Mouse (Mus musculus) midbrain, embryonic 12.5 days (tissue): Measurements from ENCODE around the gene Tcte1. TPM values are rescaled to one million over a fixed set of nuclear protein-coding genes. Genes with fewer than 3 reads are reported as not detected.

ENCODE experiments used
- ATAC-seq: fragments of 200-750 bp; cut with Nextera tagmentation; 2 replicates; pipeline ENCODE4 v1.8.0; 2017; ENCODE audit warnings: low read depth, moderate TSS enrichment, moderate library complexity; ENCODE audit not compliant: low FRiP score
- H3K27ac ChIP-seq: fragments of 300-500 bp; sonication (generic); replicated peaks from 2 replicates; pipeline ENCODE4 v1.5.1; 2016; ENCODE audit warnings: mild to moderate bottlenecking
- H3K27me3 ChIP-seq: fragments of 300-500 bp; sonication (generic); 2 replicates; pipeline ENCODE4 v1.6.1; 2016; ENCODE audit warnings: mild to moderate bottlenecking
- H3K36me3 ChIP-seq: fragments of 300-500 bp; sonication (generic); 2 replicates; pipeline ENCODE4 v1.6.1; 2016
- H3K4me1 ChIP-seq: fragments of 300-500 bp; sonication (generic); 2 replicates; pipeline ENCODE4 v1.6.1; 2016
- H3K4me2 ChIP-seq: fragments of 300-500 bp; sonication (generic); replicated peaks from 2 replicates; pipeline ENCODE4 v1.6.1; 2016; ENCODE audit warnings: mild to moderate bottlenecking, moderate library complexity
- H3K4me3 ChIP-seq: fragments of 300-500 bp; sonication (generic); 2 replicates; pipeline ENCODE4 v1.5.1; 2016; ENCODE audit warnings: mild to moderate bottlenecking
- H3K9ac ChIP-seq: fragments of 300-500 bp; sonication (generic); replicated peaks from 2 replicates; pipeline ENCODE4 v1.6.1; 2016; ENCODE audit warnings: mild to moderate bottlenecking, moderate library complexity
- H3K9me3 ChIP-seq: fragments of 300-500 bp; sonication (generic); 2 replicates; pipeline ENCODE4 v1.6.1; 2016; ENCODE audit warnings: mild to moderate bottlenecking
- WGBS: fragments of 180-500 bp; shearing (Covaris S2); methylation state at CpG from one replicate; pipeline ENCODE4 v1.1.7; 2016; 5-methylcytosine and 5-hydroxymethylcytosine counted together
- polyA plus RNA-seq: library from polyadenylated mRNA; unstranded; fragments of >200 nt; fragmentation: Nextera tagmentation; extraction: Ambion mirVana; gene quantifications from 2 replicates; pipeline ENCODE4 v1.2.1, GENCODE M21; 2016

Tcte1 gene
- polyA plus RNA-seq, 1 experiment from 2014 or later = 1.8 TPM

DNA sequence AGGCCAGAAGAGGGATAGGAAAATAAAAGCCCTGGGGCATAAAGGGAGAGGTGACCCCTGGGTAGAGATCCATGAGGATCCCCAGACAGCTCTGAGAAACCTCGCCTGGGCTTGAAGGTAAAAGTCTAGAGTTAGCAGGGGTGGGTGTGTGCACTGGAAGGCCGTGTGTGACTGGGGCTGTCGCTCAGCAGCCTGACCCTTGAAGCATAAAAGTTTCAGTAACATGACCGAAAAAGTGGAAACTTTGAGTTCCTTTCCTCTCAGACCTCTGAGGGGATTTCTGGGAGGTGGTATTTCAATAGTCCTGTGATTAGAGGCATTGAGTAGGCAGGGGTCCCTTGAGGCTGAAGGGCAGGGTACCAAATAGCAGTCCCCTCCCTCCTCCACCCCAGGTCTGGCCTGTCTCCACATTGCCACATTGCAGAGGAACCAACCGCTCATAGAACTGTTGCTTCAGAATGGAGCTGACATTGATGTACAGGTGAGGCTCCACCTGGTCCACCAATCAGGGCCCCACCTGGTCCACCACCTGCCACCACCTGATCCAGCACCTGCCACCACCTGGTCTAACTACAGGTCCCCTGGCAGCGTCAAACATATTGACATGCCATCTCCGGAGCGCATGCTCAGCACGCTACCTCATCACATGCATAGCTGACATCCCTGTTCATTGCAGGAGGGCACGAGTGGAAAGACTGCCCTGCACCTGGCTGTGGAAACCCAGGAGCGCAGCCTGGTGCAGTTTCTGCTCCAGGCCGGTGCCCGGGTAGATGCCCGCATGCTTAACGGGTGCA lies 36.7 kb downstream of the Tcte1 start:
- no peaks in the 10 kb centered on the region for H3K36me3 ChIP-seq
- peaks cover 26% of the 10 kb centered on the region for H3K27me3 ChIP-seq
- no peak overlapping the region for H3K4me3 ChIP-seq
- no peak overlapping the region for H3K4me2 ChIP-seq
- ATAC-seq = no peak
- H3K9ac ChIP-seq = no peak overlapping the region
- 87% methylated on average over 15 of the region's 15 CpGs for WGBS
- no peaks in the 10 kb centered on the region for H3K9me3 ChIP-seq
- peaks cover 30% of the 10 kb centered on the region for H3K4me1 ChIP-seq
- no peak overlapping the region for H3K27ac ChIP-seq

DNA sequence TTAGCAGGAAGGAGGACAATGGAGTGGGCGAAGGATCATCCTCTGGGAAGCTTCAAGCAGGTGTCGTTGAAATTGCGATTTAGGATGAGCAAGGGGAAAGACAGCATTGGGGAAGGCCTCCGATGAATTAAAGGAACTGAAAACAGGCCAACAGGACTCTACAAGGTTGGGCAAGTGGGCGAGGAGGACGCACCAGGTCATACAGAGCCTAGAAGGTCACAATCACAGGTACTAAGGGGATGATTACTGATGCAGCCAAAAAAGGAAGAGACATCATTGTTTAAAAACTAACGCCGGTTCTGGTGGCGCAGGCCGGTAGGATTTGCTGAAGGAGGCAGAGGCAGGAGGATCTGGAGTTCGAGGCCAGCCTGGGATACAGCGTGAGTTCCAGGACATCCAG lies 40.0 kb downstream of the Tcte1 start:
- Histone ChIP-seq H3K9ac (no peak overlapping the region), H3K27ac (no peak overlapping the region), H3K4me2 (peak overlapping the region; percentile 97), H3K9me3 (no peaks in the 10 kb centered on the region), H3K4me3 (peak overlapping the region; percentile 73; the same call in 1 of the 2 replicates), H3K4me1 (peaks cover 20% of the 10 kb centered on the region), H3K36me3 (peaks cover 27% of the 10 kb centered on the region), H3K27me3 (0 out of 2 replicates have a peak, but pooled peaks cover 8% of the 10 kb centered on the region)
- 81% methylated on average over 12 of the region's 12 CpGs for WGBS
- no peak for ATAC-seq

DNA sequence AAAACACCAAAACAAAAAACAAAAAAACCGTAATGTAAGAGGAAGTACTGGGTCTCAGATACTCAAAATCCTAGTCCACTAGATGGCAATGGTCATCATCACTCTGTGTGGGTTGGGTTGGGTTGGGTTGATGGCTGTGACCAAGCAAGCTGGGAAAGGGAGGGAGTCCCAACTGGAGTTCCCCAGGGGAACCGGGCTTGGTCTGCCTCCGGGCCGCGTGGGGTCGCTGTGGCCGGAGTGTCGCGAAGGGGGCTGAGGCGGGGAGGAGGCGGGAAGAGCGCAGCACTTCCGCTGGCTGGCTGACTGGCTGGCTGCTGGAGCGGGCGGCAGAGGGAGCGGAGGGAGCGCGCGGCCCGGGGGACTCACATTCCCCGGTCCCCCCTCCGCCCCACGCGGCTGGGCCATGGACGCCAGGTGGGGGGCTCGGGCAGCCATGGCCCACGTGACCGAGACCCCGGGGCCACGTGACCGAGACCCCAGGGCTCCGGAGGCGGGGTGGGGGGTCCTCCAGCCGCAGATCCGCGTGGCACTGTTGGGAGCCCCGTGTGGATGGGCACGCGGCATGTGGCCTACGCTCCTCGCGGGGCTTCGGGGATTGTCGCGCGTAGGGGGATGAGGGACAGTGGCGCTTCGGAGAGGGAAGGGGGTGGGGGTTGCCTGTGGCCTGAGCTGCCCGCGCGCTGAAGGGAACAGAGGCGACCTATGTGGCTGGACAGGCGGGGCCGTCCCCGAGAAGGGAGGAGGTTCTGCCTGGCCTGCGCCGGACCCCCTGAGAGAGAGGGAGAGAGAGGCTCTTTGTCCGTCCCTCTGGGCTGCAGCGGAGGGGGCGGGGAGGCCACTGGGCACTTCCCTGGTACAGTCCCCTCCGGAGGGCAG lies 40.7 kb downstream of the Tcte1 start, which contains the start of gene Slc35b2:
Gene Slc35b2, plus strand, starts transcription at position 220 of the 876 bp plus-strand sequence.
- peak within 1 kb of the TSS; percentile 85 for H3K27ac ChIP-seq
- peaks cover 34% of the 10 kb centered on the region for H3K36me3 ChIP-seq
- H3K9ac ChIP-seq = peak within 1 kb of the TSS; percentile 85
- 1% methylated on average over 48 of the region's 61 CpGs for WGBS
- H3K4me2 ChIP-seq = peak within 1 kb of the TSS; percentile 97
- peaks cover 26% of the 10 kb centered on the region for H3K4me1 ChIP-seq
- H3K27me3 ChIP-seq = 0 out of 2 replicates have a peak, but pooled peaks cover 1% of the 10 kb centered on the region
- ATAC-seq = peak; percentile 87
- H3K9me3 ChIP-seq = no peaks in the 10 kb centered on the region
- peak within 1 kb of the TSS; percentile 73 for H3K4me3 ChIP-seq

DNA sequence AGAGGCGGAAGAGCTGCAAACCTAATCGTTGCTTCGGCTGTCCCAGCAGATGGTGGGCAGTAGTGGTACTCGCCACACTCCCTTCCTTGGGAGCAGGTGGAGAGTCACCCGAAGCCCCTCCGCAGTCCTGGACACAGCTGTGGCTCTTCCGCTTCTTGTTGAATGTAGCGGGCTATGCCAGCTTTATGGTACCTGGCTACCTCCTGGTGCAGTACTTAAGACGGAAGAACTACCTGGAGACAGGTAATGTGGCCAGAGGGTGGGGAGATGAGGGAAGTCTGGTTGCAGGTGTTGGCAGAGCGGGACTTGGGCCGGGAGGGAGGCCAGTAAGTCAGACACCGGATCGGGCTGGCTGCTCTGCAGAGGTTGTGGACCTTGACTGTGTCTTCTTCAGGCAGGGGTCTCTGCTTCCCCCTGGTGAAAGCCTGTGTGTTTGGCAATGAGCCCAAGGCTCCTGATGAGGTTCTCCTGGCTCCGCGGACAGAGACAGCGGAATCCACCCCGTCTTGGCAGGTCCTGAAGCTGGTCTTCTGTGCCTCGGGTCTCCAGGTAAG lies 41.4 kb downstream of the Tcte1 start:
- Histone ChIP-seq H3K27me3 (no peaks in the 10 kb centered on the region), H3K27ac (peak overlapping the region; percentile 85), H3K4me1 (peaks cover 28% of the 10 kb centered on the region), H3K4me2 (peak overlapping the region; percentile 97), H3K9ac (peak overlapping the region; percentile 85), H3K9me3 (no peaks in the 10 kb centered on the region), H3K36me3 (peaks cover 41% of the 10 kb centered on the region), H3K4me3 (peak overlapping the region; percentile 73)
- WGBS = 13% methylated on average over 18 of the region's 18 CpGs
- peak; percentile 0; the same call in 1 of the 2 replicates for ATAC-seq

DNA sequence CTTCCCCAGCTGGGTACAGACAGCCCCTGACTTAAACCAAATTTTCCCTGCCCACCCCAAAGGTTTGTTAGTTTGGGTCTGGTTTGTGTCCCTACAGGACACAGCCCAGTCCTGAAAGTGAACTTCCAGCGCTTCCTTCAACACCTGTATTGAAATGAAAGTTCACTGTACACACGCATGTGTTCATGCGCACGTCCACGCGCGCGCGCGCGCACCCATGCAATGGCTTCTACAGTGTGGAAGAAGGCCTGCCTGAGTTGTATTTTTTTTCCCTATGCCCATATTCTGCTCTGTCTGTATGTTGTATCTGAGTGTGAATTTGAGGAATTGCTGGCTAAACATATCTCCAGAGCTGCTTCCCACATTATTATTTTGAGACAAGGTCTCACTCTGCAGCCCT lies 41.9 kb downstream of the Tcte1 start:
- WGBS = 95% methylated on average over 11 of the region's 11 CpGs
- Histone ChIP-seq H3K9me3 (no peaks in the 10 kb centered on the region), H3K36me3 (peaks cover 46% of the 10 kb centered on the region), H3K4me2 (peak overlapping the region; percentile 97), H3K4me1 (peaks cover 28% of the 10 kb centered on the region), H3K4me3 (peak overlapping the region; percentile 73), H3K9ac (peak overlapping the region; percentile 85), H3K27ac (0 out of 2 replicates have a peak overlapping the region, but pooled peaks have one; percentile 85), H3K27me3 (no peaks in the 10 kb centered on the region)
- ATAC-seq = no peak

DNA sequence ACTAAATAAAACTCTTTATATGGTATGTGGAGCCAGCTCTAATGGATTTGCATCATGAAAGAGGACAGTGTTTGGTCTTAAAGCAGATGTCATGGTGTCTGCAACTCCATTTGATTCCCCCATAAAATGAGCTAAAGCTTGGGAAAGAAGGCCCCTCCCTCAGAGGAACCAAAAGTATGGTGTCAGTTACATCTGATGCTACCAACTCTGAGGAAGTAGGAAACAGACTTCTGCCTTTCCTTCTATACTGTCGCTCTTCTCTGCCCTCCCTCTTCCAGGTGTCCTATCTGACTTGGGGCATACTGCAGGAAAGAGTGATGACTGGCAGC lies 42.8 kb downstream of the Tcte1 start:
- Histone ChIP-seq H3K9me3 (no peaks in the 10 kb centered on the region), H3K9ac (no peak overlapping the region), H3K27me3 (no peaks in the 10 kb centered on the region), H3K36me3 (peaks cover 55% of the 10 kb centered on the region), H3K4me2 (no peak overlapping the region), H3K27ac (0 out of 2 replicates have a peak overlapping the region, but pooled peaks have one; percentile 15), H3K4me1 (peaks cover 32% of the 10 kb centered on the region), H3K4me3 (no peak overlapping the region)
- ATAC-seq = no peak
- 95% methylated on average over 1 of the region's 1 CpGs for WGBS

DNA sequence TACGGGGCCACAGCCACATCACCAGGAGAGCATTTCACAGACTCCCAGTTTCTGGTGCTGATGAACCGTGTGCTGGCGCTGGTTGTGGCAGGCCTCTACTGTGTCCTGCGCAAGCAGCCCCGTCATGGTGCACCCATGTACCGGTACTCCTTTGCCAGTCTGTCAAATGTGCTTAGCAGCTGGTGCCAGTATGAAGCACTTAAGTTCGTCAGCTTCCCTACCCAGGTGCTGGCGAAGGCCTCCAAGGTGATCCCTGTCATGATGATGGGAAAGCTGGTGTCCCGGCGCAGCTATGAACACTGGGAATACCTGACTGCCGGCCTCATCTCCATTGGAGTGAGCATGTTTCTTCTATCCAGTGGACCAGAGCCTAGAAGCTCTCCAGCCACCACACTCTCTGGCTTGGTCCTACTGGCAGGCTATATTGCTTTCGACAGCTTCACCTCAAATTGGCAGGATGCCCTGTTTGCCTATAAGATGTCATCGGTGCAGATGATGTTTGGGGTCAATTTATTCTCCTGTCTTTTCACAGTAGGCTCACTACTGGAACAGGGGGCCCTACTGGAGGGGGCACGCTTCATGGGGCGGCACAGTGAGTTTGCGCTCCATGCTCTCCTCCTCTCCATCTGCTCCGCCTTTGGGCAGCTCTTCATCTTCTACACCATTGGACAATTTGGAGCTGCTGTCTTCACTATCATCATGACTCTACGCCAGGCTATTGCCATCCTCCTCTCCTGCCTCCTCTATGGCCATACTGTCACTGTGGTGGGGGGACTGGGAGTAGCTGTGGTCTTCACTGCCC lies 43.3 kb downstream of the Tcte1 start:
- no peaks in the 10 kb centered on the region for H3K9me3 ChIP-seq
- no peak overlapping the region; the same call in 1 of the 2 replicates for H3K4me3 ChIP-seq
- H3K36me3 ChIP-seq = peaks cover 60% of the 10 kb centered on the region
- peak overlapping the region; percentile 64 for H3K27ac ChIP-seq
- ATAC-seq = no peak
- H3K27me3 ChIP-seq = no peaks in the 10 kb centered on the region
- H3K4me2 ChIP-seq = no peak overlapping the region
- 73% methylated on average over 18 of the region's 18 CpGs for WGBS
- no peak overlapping the region for H3K9ac ChIP-seq
- H3K4me1 ChIP-seq = peaks cover 37% of the 10 kb centered on the region

DNA sequence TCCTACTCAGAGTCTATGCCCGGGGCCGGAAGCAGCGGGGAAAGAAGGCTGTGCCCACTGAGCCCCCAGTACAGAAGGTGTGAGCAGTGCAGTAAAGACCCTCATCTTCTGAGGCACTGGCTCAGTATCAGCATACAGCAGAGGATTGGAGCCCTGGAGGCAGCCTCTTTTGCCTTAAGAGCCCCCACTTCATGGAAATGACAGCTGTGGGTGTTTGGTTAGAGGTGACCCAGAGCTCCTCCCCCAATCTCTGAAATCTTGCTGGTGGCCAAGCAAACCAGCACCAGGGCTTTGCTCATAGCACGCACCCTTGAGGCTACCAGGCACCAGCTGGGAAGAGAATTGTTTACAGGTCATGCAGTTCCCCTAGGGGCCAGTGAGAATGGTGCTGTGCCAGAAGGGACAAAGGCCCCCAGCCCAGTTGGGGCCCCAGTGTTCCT lies 43.9 kb downstream of the Tcte1 start:
- H3K9ac ChIP-seq = no peak overlapping the region

DNA sequence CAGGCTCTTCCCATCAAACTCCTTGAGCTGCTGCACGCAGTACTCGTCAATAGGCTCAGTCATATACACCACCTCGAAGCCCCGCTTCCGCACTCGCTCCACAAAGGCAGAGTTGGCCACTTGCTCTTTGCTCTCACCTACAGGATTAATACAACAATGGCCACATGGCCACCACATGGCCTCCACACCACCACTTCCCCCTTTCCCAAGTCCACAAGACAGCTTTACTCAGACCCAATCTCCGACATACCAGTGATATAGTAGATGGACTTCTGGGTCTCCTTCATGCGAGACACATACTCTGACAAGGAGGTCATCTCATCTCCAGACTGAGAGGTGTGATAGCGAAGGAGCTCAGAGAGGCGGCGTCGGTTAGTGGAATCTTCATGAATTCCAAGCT lies 45.8 kb downstream of the Tcte1 start:
- peaks cover 62% of the 10 kb centered on the region for H3K36me3 ChIP-seq
- H3K4me3 ChIP-seq = no peak overlapping the region
- no peak for ATAC-seq
- H3K4me2 ChIP-seq = no peak overlapping the region
- H3K27ac ChIP-seq = 0 out of 2 replicates have a peak overlapping the region, but pooled peaks have one; percentile 15
- H3K4me1 ChIP-seq = peaks cover 42% of the 10 kb centered on the region
- H3K9ac ChIP-seq = no peak overlapping the region
- H3K27me3 ChIP-seq = no peaks in the 10 kb centered on the region
- WGBS = 88% methylated on average over 12 of the region's 12 CpGs
- H3K9me3 ChIP-seq = no peaks in the 10 kb centered on the region

More for the DNA sequence above, 43.9 kb downstream of the Tcte1 start:
- WGBS = 30% methylated on average over 4 of the region's 4 CpGs
- Histone ChIP-seq H3K27me3 (no peaks in the 10 kb centered on the region), H3K4me2 (no peak overlapping the region), H3K36me3 (peaks cover 62% of the 10 kb centered on the region), H3K4me1 (peaks cover 41% of the 10 kb centered on the region), H3K4me3 (no peak overlapping the region), H3K27ac (peak overlapping the region; percentile 64), H3K9me3 (no peaks in the 10 kb centered on the region)
- no peak for ATAC-seq

DNA sequence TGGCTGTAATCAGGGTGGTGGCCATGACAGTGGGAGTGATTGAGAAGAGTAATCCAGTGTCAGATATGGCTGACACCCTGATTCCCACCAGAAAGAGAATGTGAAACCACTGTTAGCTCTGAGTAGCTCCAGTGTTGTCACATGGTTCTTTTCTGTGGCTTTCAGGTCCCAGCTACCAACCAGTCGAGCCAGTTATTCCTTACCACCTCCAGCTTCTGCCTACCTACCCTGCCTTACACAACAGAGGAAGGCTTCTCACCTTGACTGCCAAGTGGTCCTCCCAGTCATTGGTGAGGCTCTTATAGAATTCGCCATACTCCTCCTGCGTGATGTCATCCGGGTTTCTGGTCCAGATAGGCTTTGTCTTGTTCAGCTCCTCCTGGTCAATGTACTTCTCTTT lies 46.8 kb downstream of the Tcte1 start:
- Histone ChIP-seq H3K36me3 (peaks cover 62% of the 10 kb centered on the region), H3K9ac (no peak overlapping the region), H3K4me1 (peaks cover 44% of the 10 kb centered on the region)

More for the DNA sequence above, 46.8 kb downstream of the Tcte1 start:
- H3K4me3 ChIP-seq = no peak overlapping the region
- ATAC-seq = no peak
- H3K9me3 ChIP-seq = no peaks in the 10 kb centered on the region
- WGBS = 80% methylated on average over 4 of the region's 4 CpGs
- H3K27me3 ChIP-seq = no peaks in the 10 kb centered on the region
- no peak overlapping the region for H3K27ac ChIP-seq
- H3K4me2 ChIP-seq = no peak overlapping the region
